ENCODE assay signal across 18 mouse cellular contexts in the genomic region with DNA sequence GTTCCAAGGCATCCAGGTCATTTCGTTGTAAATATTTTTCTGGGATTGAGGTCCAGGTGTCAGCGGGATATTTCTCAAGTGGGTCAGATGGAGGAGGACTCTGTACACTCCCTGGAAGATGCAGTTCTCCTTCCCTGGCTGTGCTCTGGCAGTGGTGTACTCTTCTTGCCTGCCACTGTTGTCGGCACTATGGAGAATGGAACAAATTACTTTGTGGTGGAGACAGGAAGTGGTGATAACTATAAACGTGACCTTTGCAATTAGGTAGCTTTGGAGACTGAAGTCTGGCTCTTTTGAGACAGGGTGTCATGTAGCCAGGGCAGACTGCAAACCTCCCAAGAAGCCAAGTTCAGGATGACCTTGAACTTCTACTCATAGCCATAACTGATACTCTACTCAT. TPM values are rescaled to one million over a fixed set of nuclear protein-coding genes. Genes with fewer than 3 reads are reported as not detected.
A peak's percentile ranks its signal among the peaks of the same experiment; 100 is the strongest.
DNase-seq lines count a peak whose midpoint lies in the region; ATAC-seq lines count a peak whose summit lies in the region.
"Had no signal": no experiment of that assay in that cellular context is flagged by ENCODE, and none has a peak within 500 bp of the region (broad histone marks: within the 10 kb centered on the region; RNA-seq: fewer than 3 reads in every experiment).

No protein-coding gene starts in this region.

- H3K27ac ChIP-seq in heart, embryonic 12.5 days (ENCODE audit: poor library complexity, severe bottlenecking), result peak overlapping the region; percentile 33
- H3K27ac ChIP-seq in heart, embryonic 11.5 days (ENCODE audit: low read depth, low read length), result no peak overlapping the region
- H3K27ac ChIP-seq in embryonic facial prominence, embryonic 13.5 days, result 0 out of 2 replicates have a peak overlapping the region, but pooled peaks have one; percentile 7
- H3K27ac ChIP-seq: liver, embryonic 15.5 days; midbrain, embryonic 10.5 days; neural tube, embryonic 15.5 days; stomach, embryonic 15.5 days had no signal

- H3K4me2 ChIP-seq in heart, embryonic 12.5 days, result no peak overlapping the region
- no peak overlapping the region for H3K4me2 ChIP-seq in heart, embryonic 11.5 days
- no peak overlapping the region for H3K4me2 ChIP-seq in embryonic facial prominence, embryonic 13.5 days
- H3K4me2 ChIP-seq: liver, embryonic 15.5 days; neural tube, embryonic 15.5 days; stomach, embryonic 15.5 days had no signal

- no peak overlapping the region for H3K4me3 ChIP-seq in heart, embryonic 12.5 days
- H3K4me3 ChIP-seq in heart, embryonic 11.5 days (ENCODE audit: low read depth, low read length), result no peak overlapping the region
- no peak overlapping the region for H3K4me3 ChIP-seq in embryonic facial prominence, embryonic 13.5 days
- H3K4me3 ChIP-seq: erythroblast, embryonic 14.5 days; liver, embryonic 15.5 days; midbrain, embryonic 10.5 days; neural tube, embryonic 15.5 days; stomach, embryonic 15.5 days had no signal

- H3K9ac ChIP-seq in heart, embryonic 12.5 days, result no peak overlapping the region
- H3K9ac ChIP-seq in heart, embryonic 11.5 days (ENCODE audit: low read depth, low read length), result no peak overlapping the region
- no peak overlapping the region for H3K9ac ChIP-seq in embryonic facial prominence, embryonic 13.5 days
- H3K9ac ChIP-seq: liver, embryonic 15.5 days; neural tube, embryonic 15.5 days; stomach, embryonic 15.5 days had no signal

- no peaks in the 10 kb centered on the region for H3K9me3 ChIP-seq in heart, embryonic 12.5 days (replicated peaks)
- no peaks in the 10 kb centered on the region for H3K9me3 ChIP-seq in heart, embryonic 11.5 days (replicated peaks; ENCODE audit: control insufficient read depth, low read length)
- H3K9me3 ChIP-seq in embryonic facial prominence, embryonic 13.5 days, result no peaks in the 10 kb centered on the region
- H3K9me3 ChIP-seq: liver, embryonic 15.5 days; midbrain, embryonic 10.5 days; neural tube, embryonic 15.5 days; stomach, embryonic 15.5 days had no signal

- ATAC-seq in heart, embryonic 12.5 days (ENCODE audit: insufficient number of reproducible peaks, low FRiP score), result no peak
- no peak for ATAC-seq in heart, embryonic 11.5 days (replicated peaks; ENCODE audit: insufficient number of reproducible peaks, low FRiP score, low TSS enrichment)
- no peak for ATAC-seq in embryonic facial prominence, embryonic 13.5 days (ENCODE audit: insufficient number of reproducible peaks, insufficient read depth, low FRiP score, low TSS enrichment, low read depth)
- ATAC-seq in megakaryocyte-erythroid progenitor cell, adult 5-6 weeks (replicated peaks; ENCODE audit: low FRiP score, low TSS enrichment, poor library complexity, severe bottlenecking), result 0 out of 2 replicates have a peak, but pooled peaks have one; percentile 57
- no peak for ATAC-seq in erythroblast, adult 5-6 weeks (replicated peaks; ENCODE audit: low FRiP score, poor library complexity, severe bottlenecking)
- ATAC-seq: Patski had no signal

- DNase-seq in CD4-positive, CD25-positive, alpha-beta regulatory T cell, adult 2 months (ENCODE audit: low read depth, low spot score), result peak; percentile 67
- no peak for DNase-seq in kidney, adult 11 months
- DNase-seq: cerebellum, adult 18-20 months; kidney, adult 18-20 months; kidney, postnatal 25 days; retina, postnatal 1 day; thymus, postnatal 36 days had no signal

- 56% methylated on average over 4 of the region's 4 CpGs for WGBS in heart, embryonic 12.5 days
- WGBS in heart, embryonic 11.5 days (ENCODE audit: insufficient replicate concordance), result 67% methylated on average over 4 of the region's 4 CpGs
- WGBS in embryonic facial prominence, embryonic 13.5 days, result 57% methylated on average over 4 of the region's 4 CpGs

- H3K36me3 ChIP-seq in heart, embryonic 12.5 days, result 0 out of 2 replicates have a peak, but pooled peaks cover 5% of the 10 kb centered on the region
- H3K36me3 ChIP-seq in heart, embryonic 11.5 days (ENCODE audit: control insufficient read depth, insufficient read depth, low read length), result 0 out of 2 replicates have a peak, but pooled peaks cover 3% of the 10 kb centered on the region
- H3K36me3 ChIP-seq in embryonic facial prominence, embryonic 13.5 days, result no peaks in the 10 kb centered on the region
- H3K36me3 ChIP-seq: liver, embryonic 15.5 days; neural tube, embryonic 15.5 days; stomach, embryonic 15.5 days had no signal

- H3K27me3 ChIP-seq in heart, embryonic 12.5 days (replicated peaks), result no peaks in the 10 kb centered on the region
- H3K27me3 ChIP-seq in heart, embryonic 11.5 days (ENCODE audit: control insufficient read depth, insufficient read depth, low read length), result no peaks in the 10 kb centered on the region
- peaks cover 18% of the 10 kb centered on the region for H3K27me3 ChIP-seq in embryonic facial prominence, embryonic 13.5 days
- H3K27me3 ChIP-seq: liver, embryonic 15.5 days; neural tube, embryonic 15.5 days; stomach, embryonic 15.5 days had no signal

- peaks cover 16% of the 10 kb centered on the region for H3K4me1 ChIP-seq in heart, embryonic 12.5 days (replicated peaks)
- H3K4me1 ChIP-seq in heart, embryonic 11.5 days (ENCODE audit: control insufficient read depth, insufficient read depth, low read length), result peaks cover 6% of the 10 kb centered on the region; the same call in 1 of the 2 replicates
- H3K4me1 ChIP-seq in embryonic facial prominence, embryonic 13.5 days, result 0 out of 2 replicates have a peak, but pooled peaks cover 3% of the 10 kb centered on the region
- H3K4me1 ChIP-seq: liver, embryonic 15.5 days; neural tube, embryonic 15.5 days; stomach, embryonic 15.5 days had no signal

RNA-seq across cellular contexts. Expression of gene Tmem164, which starts 55.9 kb away (rescaled TPM):
- polyA plus RNA-seq in heart, embryonic 12.5 days (2016; fragmentation: Nextera tagmentation; extraction: Ambion mirVana), result 73.7 and 75.2 TPM in 2 replicates
- polyA plus RNA-seq in heart, embryonic 11.5 days (2014; fragmentation: Nextera tagmentation; extraction: Ambion mirVana), result 33.5 and 43.3 TPM in 2 replicates
- 53.7 and 56.7 TPM in 2 replicates for polyA plus RNA-seq in embryonic facial prominence, embryonic 13.5 days (2015; fragmentation: Nextera tagmentation; extraction: Ambion mirVana)
- total RNA-seq in megakaryocyte-erythroid progenitor cell, adult 5-6 weeks (2014; fragmentation: Nextera tagmentation), result 44.4 and 58.5 TPM in 2 replicates
- 35.3 and 39.9 TPM in 2 replicates for total RNA-seq in megakaryocyte-erythroid progenitor cell, adult 5-6 weeks (2017)
- total RNA-seq in erythroblast, adult 5-6 weeks (2015; ENCODE audit: low replicate concordance), result 12.3 and 18.6 TPM in 2 replicates
- total RNA-seq in erythroblast, adult 5-6 weeks (2017; ENCODE audit: low replicate concordance), result 11.0 and 12.2 TPM in 2 replicates
